Mouse (Mus musculus) forebrain, embryonic 15.5 days (tissue): Measurements from ENCODE around the gene Kirrel3. TPM values are rescaled to one million over a fixed set of nuclear protein-coding genes. Genes with fewer than 3 reads are reported as not detected.

ENCODE experiments used
- ATAC-seq: fragments of 200-750 bp; cut with Nextera tagmentation; replicated peaks from 2 replicates; pipeline ENCODE4 v1.8.0; 2017; ENCODE audit warnings: mild to moderate bottlenecking, moderate TSS enrichment, moderate library complexity
- H3K27ac ChIP-seq: fragments of 300-500 bp; sonication (generic); replicated peaks from 2 replicates; pipeline ENCODE4 v1.5.1; 2015; ENCODE audit warnings: mild to moderate bottlenecking, inconsistent platforms
- H3K27me3 ChIP-seq: fragments of 300-500 bp; sonication (generic); 2 replicates; pipeline ENCODE4 v1.6.1; 2015; ENCODE audit warnings: inconsistent platforms
- H3K36me3 ChIP-seq: fragments of 300-500 bp; sonication (generic); 2 replicates; pipeline ENCODE4 v1.6.1; 2015; ENCODE audit warnings: mild to moderate bottlenecking, inconsistent platforms
- H3K4me1 ChIP-seq: fragments of 300-500 bp; sonication (generic); 2 replicates; pipeline ENCODE4 v1.6.1; 2015; ENCODE audit warnings: inconsistent platforms
- H3K4me2 ChIP-seq: fragments of 300-500 bp; sonication (generic); replicated peaks from 2 replicates; pipeline ENCODE4 v1.6.1; 2015; ENCODE audit warnings: mild to moderate bottlenecking, inconsistent platforms
- H3K4me3 ChIP-seq: fragments of 300-500 bp; sonication (generic); 2 replicates; pipeline ENCODE4 v1.5.1; 2015; ENCODE audit warnings: mild to moderate bottlenecking, inconsistent platforms
- H3K9ac ChIP-seq: fragments of 300-500 bp; sonication (generic); replicated peaks from 2 replicates; pipeline ENCODE4 v1.6.1; 2015; ENCODE audit warnings: mild to moderate bottlenecking, inconsistent platforms
- H3K9me3 ChIP-seq: fragments of 300-500 bp; sonication (generic); 2 replicates; pipeline ENCODE4 v1.6.1; 2016; ENCODE audit warnings: inconsistent platforms
- WGBS: fragments of 180-500 bp; shearing (Covaris S2); methylation state at CpG from one replicate; pipeline ENCODE4 v1.1.7; 2015; ENCODE audit warnings: mixed read lengths; 5-methylcytosine and 5-hydroxymethylcytosine counted together
- polyA plus RNA-seq: library from polyadenylated mRNA; unstranded; fragments of >200 nt; fragmentation: Nextera tagmentation; extraction: Ambion mirVana; gene quantifications from 2 replicates; pipeline ENCODE4 v1.2.1, GENCODE M21; 2015

Kirrel3 gene
- polyA plus RNA-seq, 1 experiment from 2014 or later: 48.1 TPM

DNA sequence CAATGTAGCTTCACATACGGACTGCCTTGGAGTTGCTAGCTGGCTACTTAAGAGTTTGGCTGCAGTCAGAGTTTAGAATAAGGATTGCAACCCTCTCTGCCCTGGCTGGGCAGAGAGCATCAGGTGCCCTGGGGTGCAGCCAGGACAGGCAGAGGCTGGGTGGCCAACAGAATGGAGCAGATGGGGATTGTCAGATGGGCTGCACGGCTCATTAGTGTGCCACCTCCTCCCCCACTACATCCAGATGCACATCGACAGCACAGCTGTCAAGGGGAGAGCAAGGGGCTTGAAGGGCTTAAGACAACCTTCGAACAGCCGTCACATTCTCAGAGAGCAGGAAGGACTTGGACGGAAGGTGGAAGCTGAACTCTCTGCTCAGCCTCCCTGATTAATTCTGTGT lies 177.7 kb downstream of the Kirrel3 start:
- H3K9me3 ChIP-seq: no peaks in the 10 kb centered on the region
- no peak overlapping the region for H3K4me3 ChIP-seq
- H3K36me3 ChIP-seq: no peaks in the 10 kb centered on the region
- no peak overlapping the region for H3K4me2 ChIP-seq
- no peak overlapping the region for H3K9ac ChIP-seq
- H3K27ac ChIP-seq: no peak overlapping the region
- WGBS: 37% methylated on average over 6 of the region's 6 CpGs
- no peak for ATAC-seq
- H3K27me3 ChIP-seq: no peaks in the 10 kb centered on the region
- H3K4me1 ChIP-seq: peaks cover 18% of the 10 kb centered on the region

DNA sequence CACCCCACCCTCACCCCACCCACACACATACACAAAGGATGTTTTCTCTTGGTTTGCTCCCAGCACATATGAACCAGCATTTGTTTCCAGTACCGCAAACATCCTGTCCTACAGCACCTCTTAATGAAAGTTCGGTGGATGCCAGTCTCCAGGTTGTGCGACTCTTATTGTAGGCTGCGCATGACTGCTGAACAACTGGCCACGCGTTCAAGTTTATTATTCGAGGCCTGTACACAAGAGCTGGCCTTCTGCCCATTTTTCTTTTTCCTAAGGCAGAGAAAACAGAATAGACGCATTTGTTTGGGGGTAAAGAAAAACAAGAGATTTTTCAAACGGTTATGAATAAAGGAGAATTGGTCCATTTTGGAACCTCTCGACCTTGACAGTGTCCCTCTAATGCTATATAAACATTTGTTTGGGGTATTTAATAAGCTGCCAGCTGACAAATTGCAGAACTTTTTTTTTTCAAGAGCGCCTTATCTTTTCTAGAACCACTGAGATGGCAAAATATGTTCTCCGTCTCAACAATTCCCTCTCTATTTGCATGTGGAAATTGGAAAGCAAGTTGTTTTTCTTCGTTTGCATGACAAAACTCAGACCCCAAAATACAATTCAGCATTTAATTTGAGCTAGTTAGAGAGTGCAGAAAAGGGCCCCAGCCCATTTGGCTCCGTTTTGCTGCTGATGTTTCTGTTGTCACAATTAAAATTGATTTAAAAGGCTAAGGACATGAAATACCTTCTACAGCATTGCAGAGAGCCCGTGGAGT lies 179.9 kb downstream of the Kirrel3 start:
- H3K4me2 ChIP-seq: no peak overlapping the region
- no peak overlapping the region for H3K4me3 ChIP-seq
- no peak for ATAC-seq
- H3K9ac ChIP-seq: no peak overlapping the region
- no peaks in the 10 kb centered on the region for H3K9me3 ChIP-seq
- H3K36me3 ChIP-seq: no peaks in the 10 kb centered on the region
- peaks cover 18% of the 10 kb centered on the region for H3K4me1 ChIP-seq
- WGBS: 17% methylated on average over 15 of the region's 15 CpGs
- no peaks in the 10 kb centered on the region for H3K27me3 ChIP-seq
- H3K27ac ChIP-seq: no peak overlapping the region

DNA sequence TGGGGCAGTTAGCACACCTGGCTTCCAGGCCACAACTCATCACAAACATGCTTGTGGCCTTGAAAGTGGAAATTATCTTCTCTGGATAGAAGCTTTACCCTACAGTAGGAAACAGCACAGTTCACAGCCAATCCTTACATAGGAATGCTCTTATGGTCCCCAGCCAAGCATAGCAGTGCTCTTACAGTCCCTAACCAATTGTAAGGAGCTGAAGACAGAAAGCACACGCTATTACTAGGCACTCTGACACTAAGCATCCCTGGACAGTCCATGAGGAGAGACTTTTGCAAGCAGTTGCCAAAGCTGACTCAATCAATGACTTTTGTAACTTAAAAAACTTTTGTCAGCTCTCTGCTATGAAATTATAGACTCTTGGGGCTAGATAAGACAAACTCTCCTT lies 181.5 kb downstream of the Kirrel3 start:
- H3K36me3 ChIP-seq: no peaks in the 10 kb centered on the region
- WGBS: 85% methylated on average over 1 of the region's 1 CpGs

DNA sequence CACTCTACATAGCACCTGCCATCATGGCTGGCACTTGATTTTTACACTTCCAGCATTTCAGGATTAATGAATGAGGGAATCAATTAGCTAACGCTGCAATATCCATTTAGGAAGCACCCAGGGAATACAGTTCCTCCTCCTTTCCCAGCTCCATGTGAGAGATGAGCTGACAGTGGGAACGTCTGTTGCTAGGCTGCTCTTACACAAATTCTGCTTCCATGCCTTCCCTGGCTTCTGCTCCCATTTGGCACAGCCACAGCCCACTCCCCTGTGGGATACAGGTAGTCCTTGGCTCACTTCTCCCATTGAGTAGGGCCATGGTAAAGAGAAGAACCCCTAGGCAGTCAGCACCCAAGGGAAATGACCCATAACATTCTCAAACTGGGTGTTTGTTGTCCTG lies 185.2 kb downstream of the Kirrel3 start:
- no peak overlapping the region for H3K4me2 ChIP-seq
- no peak overlapping the region for H3K9ac ChIP-seq
- no peak overlapping the region for H3K4me3 ChIP-seq
- H3K9me3 ChIP-seq: no peaks in the 10 kb centered on the region
- no peak for ATAC-seq
- no peaks in the 10 kb centered on the region for H3K36me3 ChIP-seq
- WGBS: 52% methylated on average over 2 of the region's 2 CpGs
- peaks cover 8% of the 10 kb centered on the region for H3K4me1 ChIP-seq
- H3K27ac ChIP-seq: no peak overlapping the region
- no peaks in the 10 kb centered on the region for H3K27me3 ChIP-seq

More for the DNA sequence above, 181.5 kb downstream of the Kirrel3 start:
- no peak overlapping the region for H3K9ac ChIP-seq
- no peak overlapping the region for H3K4me3 ChIP-seq
- H3K4me1 ChIP-seq: peaks cover 21% of the 10 kb centered on the region
- no peak overlapping the region for H3K27ac ChIP-seq
- H3K27me3 ChIP-seq: no peaks in the 10 kb centered on the region
- H3K4me2 ChIP-seq: no peak overlapping the region
- no peak for ATAC-seq
- H3K9me3 ChIP-seq: no peaks in the 10 kb centered on the region

DNA sequence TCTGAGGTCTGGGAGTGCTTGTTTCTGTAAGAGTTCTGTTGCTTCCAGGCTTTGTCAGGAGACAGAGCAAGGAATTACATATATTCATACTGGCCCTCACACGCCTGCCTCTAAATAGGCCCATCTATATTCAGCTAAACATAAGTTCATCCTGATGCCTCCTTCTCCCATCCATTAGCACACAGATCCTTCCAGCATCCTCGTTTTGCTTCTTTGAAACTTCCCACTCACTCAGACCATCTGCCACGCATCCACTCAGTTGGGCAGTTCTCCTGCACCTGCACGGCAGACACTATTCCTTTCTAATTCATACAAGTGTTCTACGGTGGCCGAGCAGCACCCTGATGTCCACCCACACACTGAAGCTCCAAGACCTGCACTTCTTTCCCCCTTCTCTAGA lies 201.1 kb downstream of the Kirrel3 start:
- Histone ChIP-seq H3K4me1 (no peaks in the 10 kb centered on the region), H3K36me3 (no peaks in the 10 kb centered on the region), H3K27ac (no peak overlapping the region), H3K4me3 (no peak overlapping the region), H3K9ac (no peak overlapping the region), H3K27me3 (no peaks in the 10 kb centered on the region), H3K9me3 (no peaks in the 10 kb centered on the region), H3K4me2 (no peak overlapping the region)
- ATAC-seq: no peak
- WGBS: 91% methylated on average over 6 of the region's 6 CpGs

DNA sequence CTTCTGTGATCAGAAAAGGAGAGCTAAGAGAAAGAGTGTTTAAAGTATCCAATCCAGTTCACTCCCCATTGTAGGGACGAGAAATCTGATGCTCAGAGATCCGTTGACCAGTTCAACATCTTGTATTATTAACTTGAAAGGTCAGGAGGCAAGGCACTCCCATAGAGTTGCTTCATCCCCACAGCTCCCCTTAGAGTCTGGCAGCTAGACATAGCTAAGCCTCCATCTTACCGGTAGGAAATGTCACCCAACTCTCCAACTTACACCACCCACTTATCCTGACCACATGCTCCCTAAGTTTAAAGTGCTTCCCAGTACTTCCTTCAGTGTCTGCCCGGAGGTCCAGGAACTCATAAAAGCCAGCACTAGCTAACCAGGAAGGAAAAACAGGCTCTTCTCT lies 202.7 kb downstream of the Kirrel3 start:
- 60% methylated on average over 4 of the region's 4 CpGs for WGBS
- no peak overlapping the region for H3K4me2 ChIP-seq
- no peaks in the 10 kb centered on the region for H3K9me3 ChIP-seq
- no peaks in the 10 kb centered on the region for H3K36me3 ChIP-seq
- H3K9ac ChIP-seq: no peak overlapping the region
- no peak for ATAC-seq
- no peak overlapping the region for H3K27ac ChIP-seq
- H3K4me3 ChIP-seq: no peak overlapping the region
- H3K4me1 ChIP-seq: no peaks in the 10 kb centered on the region
- no peaks in the 10 kb centered on the region for H3K27me3 ChIP-seq

DNA sequence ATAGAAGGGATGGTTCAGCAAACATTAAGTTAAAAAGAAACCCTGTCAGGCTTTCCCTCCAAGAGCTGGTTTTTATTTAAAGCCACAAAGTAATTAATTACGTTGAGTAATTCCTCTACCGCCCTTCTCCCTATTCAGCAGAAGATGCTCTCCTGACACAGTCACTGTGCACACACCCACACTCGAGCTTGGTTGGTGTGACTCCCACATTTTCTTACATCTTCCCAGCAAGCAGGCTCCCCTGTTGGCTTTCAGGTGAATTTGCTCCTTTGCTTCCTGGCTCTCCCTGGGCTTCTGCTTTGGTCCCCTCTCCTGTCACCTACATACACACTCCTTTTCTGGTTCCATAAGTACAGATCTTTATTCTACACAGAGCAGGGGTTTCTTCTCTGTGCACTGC lies 203.7 kb downstream of the Kirrel3 start:
- Histone ChIP-seq H3K27ac (no peak overlapping the region), H3K4me3 (no peak overlapping the region), H3K9me3 (no peaks in the 10 kb centered on the region), H3K4me1 (no peaks in the 10 kb centered on the region), H3K9ac (no peak overlapping the region), H3K27me3 (no peaks in the 10 kb centered on the region), H3K36me3 (no peaks in the 10 kb centered on the region), H3K4me2 (no peak overlapping the region)
- 71% methylated on average over 3 of the region's 3 CpGs for WGBS
- ATAC-seq: no peak

DNA sequence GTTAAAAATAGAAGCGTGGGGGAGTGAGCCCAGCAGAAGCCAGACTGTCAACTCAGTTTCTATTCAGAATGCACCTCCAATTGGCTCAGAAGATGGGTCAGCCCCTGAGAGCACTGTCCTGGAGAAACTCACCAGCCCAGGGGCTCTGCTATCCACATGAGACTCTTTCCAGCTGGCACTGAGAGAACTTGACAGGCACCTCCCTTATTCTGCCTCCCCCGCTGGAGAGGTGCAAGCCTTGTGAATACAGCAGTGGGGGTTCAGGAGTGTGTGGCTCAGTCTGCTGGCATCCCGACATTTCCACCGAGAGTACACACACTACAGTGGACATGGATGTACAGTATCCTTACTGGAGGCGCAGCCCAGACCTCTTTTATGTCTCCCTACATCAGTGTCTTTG lies 210.0 kb downstream of the Kirrel3 start:
- no peak overlapping the region for H3K4me2 ChIP-seq
- no peaks in the 10 kb centered on the region for H3K9me3 ChIP-seq
- WGBS: 74% methylated on average over 5 of the region's 5 CpGs
- ATAC-seq: no peak
- no peaks in the 10 kb centered on the region for H3K4me1 ChIP-seq
- H3K9ac ChIP-seq: no peak overlapping the region
- no peak overlapping the region for H3K4me3 ChIP-seq
- H3K27me3 ChIP-seq: no peaks in the 10 kb centered on the region
- no peak overlapping the region for H3K27ac ChIP-seq
- H3K36me3 ChIP-seq: no peaks in the 10 kb centered on the region

DNA sequence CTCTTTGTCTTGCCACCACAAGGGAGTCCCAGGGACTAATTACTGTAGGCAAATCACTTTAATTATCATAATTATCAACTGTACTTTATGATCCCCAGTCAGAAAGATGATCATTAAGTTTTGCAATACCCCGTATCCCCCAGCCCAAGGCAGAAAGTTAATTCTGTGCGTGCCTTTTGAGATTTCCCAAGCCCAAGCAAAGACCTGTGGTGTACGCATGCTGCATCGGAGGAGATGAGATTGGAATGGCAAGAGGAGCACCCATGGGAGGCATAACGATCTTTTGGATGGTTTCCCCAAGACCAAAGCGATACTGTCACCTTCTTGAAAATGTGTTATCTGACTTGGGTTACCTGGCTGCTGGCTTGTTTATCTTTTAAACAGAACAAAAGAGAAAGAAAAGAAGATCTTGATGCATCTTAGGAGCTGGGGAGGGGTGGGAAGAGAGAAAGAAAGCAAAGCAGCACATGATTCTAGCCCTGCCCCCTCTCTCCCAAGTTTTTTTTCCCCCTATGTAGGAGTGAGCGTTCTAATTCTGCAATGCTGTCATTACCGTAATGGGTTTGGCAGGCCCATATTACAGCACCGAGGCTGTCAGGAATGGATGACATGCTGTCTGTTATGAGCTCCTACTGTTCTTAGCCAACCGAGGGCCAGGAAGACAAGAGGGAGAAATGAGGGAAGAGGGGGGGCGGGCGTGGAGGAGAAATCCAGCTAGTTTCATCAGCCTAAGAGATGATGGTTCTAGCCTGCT lies 218.0 kb downstream of the Kirrel3 start:
- Histone ChIP-seq H3K27me3 (no peaks in the 10 kb centered on the region), H3K27ac (peak overlapping the region; percentile 57; the same call in 1 of the 2 replicates), H3K4me2 (no peak overlapping the region), H3K9ac (no peak overlapping the region), H3K36me3 (no peaks in the 10 kb centered on the region), H3K4me3 (no peak overlapping the region), H3K9me3 (no peaks in the 10 kb centered on the region), H3K4me1 (peaks cover 30% of the 10 kb centered on the region)
- 71% methylated on average over 12 of the region's 12 CpGs for WGBS
- ATAC-seq: peak; percentile 87

DNA sequence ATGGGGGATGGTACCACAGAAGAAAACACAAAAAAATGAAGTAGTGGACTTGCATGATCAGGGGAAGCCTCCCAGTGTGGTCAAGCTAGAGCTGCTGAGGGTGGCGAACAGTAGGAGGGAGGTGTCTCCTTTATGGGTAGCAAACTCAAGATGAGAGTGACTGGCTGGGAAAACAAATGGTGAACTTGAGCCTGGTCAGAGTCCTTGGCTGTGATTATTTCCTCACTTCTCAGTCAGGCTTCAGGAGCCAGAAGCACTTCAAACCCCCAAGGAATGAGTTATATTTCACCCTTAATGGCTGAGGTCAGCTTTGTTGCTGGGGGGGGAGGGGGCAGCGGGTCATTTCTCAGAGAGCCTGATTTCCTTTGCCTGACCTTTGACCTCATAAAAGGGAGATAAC lies 218.7 kb downstream of the Kirrel3 start:
- H3K36me3 ChIP-seq: no peaks in the 10 kb centered on the region
- no peaks in the 10 kb centered on the region for H3K27me3 ChIP-seq
- peak overlapping the region; percentile 57; the same call in 1 of the 2 replicates for H3K27ac ChIP-seq
- no peak overlapping the region for H3K4me2 ChIP-seq
- H3K9ac ChIP-seq: no peak overlapping the region
- WGBS: 79% methylated on average over 2 of the region's 2 CpGs
- peak; percentile 35; the same call in 1 of the 2 replicates for ATAC-seq
- H3K4me1 ChIP-seq: peaks cover 30% of the 10 kb centered on the region
- no peaks in the 10 kb centered on the region for H3K9me3 ChIP-seq
- no peak overlapping the region for H3K4me3 ChIP-seq

DNA sequence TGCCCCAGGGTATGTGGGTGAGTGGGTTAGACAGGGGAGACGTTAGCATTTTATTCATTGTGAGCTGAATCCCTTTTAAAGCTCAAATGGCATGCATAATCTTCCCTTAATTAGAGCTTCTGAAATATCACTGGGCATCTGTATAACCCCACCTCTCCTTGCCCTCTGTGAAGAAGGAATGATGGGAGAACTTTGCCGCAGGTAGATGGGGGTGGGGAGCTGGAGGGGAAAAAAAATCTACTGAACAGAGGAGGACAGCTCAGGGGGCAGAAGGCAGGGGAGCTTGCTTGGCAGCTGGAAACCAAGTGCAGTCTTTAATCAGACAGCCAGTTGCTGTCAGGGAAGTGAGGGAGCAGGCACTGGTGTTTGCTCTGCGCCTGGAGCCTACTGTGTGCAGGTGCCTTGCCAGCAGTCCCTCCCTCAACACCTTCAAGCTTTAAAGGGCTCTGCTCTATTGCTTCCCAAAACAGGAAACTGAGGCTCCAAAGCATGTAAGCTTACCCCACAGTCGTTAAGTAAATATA lies 220.7 kb downstream of the Kirrel3 start:
- no peak overlapping the region for H3K4me2 ChIP-seq
- 34% methylated on average over 4 of the region's 4 CpGs for WGBS
- no peaks in the 10 kb centered on the region for H3K36me3 ChIP-seq
- ATAC-seq: peak; percentile 7; the same call in 1 of the 2 replicates
- peaks cover 33% of the 10 kb centered on the region for H3K4me1 ChIP-seq
- H3K9ac ChIP-seq: no peak overlapping the region
- H3K27ac ChIP-seq: peak overlapping the region; percentile 39
- H3K4me3 ChIP-seq: no peak overlapping the region
- no peaks in the 10 kb centered on the region for H3K9me3 ChIP-seq
- no peaks in the 10 kb centered on the region for H3K27me3 ChIP-seq

DNA sequence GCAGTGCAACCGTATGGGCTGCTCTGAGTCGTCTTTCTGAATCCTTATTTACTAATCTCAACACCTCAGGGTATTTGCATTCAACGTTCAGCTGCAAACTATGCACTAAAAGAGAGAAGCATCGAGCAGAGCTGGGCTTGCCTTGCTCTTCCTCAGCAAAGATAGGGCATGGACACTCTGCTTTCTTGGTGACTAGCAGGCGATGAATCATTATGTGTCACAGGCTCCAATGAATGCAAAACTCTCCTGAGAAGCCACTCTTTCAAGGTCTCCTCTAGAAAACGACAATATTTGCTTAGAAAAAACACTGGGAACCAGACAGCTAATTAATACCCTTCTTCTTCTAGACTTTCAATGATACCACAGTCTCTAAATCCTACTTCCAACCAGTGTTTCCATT lies 223.0 kb downstream of the Kirrel3 start:
- no peak for ATAC-seq
- H3K36me3 ChIP-seq: no peaks in the 10 kb centered on the region
- H3K4me1 ChIP-seq: peaks cover 54% of the 10 kb centered on the region
- no peak overlapping the region for H3K9ac ChIP-seq
- H3K27me3 ChIP-seq: no peaks in the 10 kb centered on the region
- no peak overlapping the region for H3K4me3 ChIP-seq
- WGBS: 88% methylated on average over 6 of the region's 6 CpGs
- no peak overlapping the region for H3K4me2 ChIP-seq
- no peaks in the 10 kb centered on the region for H3K9me3 ChIP-seq
- H3K27ac ChIP-seq: no peak overlapping the region
